Mouse (Mus musculus) spleen, adult 10 weeks (tissue): ENCODE results near the gene Krtap17-1. TPM values are rescaled to one million over a fixed set of nuclear protein-coding genes. Genes with fewer than 3 reads are reported as not detected.

Experiments used
- polyA plus RNA-seq: library from polyadenylated mRNA; stranded (reverse); fragments of 350-450 nt; fragmentation: Illumina TruSeq; extraction: RNeasy Lipid Tissue Mini Kit (QIAGEN cat#74804); gene quantifications from one replicate; pipeline ENCODE4 v1.2.3, GENCODE M21; 2015; ENCODE audit warnings: low replicate concordance; ENCODE audit not compliant: insufficient read depth

The Krtap17-1 gene
- polyA plus RNA-seq, result not detected

DNA sequence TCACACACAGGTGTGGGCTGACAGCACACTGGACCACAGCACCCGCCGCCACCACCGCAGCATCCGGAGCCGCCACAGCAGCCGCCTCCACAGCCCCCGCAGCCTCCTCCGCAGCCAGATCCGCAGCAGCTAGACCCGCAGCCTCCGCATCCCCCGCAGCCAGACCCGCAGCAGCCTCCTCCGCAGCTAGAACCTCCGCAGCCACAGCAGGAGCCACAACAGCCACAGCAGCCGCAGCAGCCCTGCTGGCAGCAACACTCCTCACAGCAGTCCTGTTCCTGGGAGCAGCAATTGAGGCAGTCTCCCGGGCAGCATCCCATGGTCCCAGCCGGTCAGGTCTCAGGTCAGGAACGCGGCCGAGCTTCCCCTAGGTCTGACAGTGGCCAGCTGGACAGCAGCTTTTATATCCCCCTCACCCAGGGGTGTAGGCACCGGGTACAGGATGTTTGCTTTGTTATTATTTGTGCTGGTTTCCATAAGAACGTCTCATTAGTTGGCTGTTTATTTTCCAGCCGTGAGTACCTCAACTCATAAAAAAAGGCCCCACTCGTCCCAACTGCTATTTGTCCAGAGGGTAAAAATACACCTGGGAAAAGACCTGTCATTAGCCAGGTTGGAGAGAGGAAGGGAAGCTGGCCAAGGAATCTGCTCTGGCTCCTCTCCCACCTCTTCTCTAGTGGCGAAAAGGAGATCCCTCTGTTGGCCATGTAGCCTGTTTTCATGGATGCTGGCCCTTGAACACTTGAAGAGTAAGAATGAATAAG, at the start of gene Krtap17-1:
Gene Krtap17-1 (minus strand): TSS at position 375 of the 764 bp plus-strand sequence.

DNA sequence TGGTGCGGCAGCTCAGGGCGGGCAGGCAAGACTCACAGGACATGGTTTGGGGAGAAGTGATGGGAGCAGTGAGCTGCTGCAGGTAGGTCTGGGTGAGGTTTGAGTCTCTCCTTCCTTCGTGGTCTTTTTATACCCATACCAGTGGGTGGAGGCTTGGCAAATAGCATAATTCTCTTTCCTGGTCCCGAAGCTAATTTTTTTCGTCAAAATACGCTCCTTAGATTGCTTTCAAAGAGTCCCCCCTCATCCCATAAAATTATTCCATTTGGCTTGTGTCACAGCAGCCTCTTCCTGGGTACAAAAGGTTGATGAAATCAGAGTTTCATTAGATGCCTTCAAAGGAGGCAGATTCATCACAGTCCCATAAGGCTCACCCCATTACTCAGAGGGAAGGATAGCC, 47.7 kb upstream of the Krtap17-1 start, which contains the start of gene Krt34:
Gene Krt34 (minus strand): TSS at position 101 of the 400 bp plus-strand sequence.

DNA sequence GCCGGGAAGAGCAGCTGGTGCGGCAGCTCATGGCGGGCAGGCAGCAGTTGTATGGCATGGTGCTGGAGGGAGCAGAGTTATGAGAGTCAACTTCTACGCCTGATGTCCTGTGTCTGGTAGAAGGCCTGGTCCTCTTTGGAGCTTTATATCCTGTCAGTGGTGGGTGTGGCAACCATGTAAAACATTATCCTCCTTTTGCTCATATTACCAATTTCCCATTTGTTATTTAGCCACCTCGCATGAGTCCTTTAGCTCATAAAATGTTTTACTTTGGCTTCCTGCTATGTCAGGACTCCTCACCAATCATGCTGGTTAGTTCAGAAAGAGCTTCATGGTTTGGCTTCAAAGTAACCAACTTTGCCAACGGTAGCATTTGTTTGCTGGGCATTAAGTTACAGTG, 36.0 kb upstream of the Krtap17-1 start, which contains the start of gene Krt33b:
Gene Krt33b (minus strand): TSS at position 101 of the 400 bp plus-strand sequence.

DNA sequence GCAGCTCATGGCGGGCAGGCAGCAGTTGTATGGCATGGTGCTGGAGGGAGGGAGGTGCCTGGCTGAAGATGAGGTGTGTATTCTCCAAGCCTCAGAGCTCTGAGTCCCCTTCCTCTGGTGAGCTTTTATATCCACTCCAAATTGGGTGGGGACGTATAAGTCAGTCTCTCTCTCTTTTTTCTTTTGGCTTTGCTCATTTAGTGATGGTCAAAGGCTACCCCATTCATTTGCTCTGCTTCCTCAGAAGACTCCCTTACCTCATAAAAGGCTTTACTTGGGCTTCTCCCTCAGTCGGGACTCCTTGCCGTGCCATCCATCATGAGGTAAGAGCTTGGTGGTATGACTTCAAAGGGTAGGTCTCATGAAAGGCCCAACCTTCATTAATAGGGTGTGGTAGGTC, 22.3 kb upstream of the Krtap17-1 start, which contains the start of gene Krt33a:
Gene Krt33a (minus strand): TSS at position 101 of the 400 bp plus-strand sequence.

DNA sequence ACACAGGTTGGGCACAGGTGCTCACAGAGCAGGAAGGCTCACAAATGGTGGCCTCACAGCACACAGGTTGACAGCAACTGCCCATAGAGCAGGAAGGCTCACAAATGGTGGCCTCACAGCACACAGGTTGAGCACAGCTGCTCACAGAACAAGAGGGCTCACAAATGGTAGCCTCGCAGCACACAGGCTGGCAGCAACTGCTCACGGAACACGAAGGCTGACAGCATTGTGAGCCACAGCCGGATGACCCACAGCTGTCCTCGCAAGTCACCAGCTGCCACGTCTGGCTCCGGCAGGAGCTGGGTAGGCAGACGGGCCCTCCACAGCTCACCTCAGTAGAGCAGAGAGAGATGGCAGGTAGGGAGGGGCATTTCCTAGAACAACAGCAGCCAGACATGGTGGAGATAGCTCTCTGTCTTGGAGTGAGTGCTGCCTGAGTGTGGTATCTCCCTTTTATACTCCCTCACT, 7.6 kb downstream of the Krtap17-1 start, which contains the start of gene Krtap16-1:
Gene Krtap16-1 (minus strand): TSS at position 418 of the 468 bp plus-strand sequence.

DNA sequence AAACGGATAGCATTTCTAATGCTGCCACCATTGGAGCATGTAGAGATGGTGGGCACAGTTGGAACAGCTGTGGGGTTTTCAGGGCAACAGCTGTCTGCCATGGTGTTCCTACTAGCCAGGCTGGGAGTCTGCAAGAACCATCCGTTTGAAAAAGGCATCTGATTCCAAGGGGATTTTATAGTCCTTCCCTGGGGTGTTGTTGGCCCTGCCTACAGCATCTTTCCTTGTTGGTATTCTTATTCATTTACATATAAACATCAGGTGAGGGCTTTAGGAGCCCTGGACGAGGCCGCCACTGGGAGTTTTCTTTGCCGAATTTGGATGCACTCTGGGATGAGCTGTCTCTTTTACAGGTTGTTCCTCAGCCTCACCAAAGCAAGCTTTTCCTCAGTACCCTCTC, 14.8 kb downstream of the Krtap17-1 start, which contains the start of gene Krtap29-1:
Gene Krtap29-1 (minus strand): TSS at position 101 of the 400 bp plus-strand sequence.

DNA sequence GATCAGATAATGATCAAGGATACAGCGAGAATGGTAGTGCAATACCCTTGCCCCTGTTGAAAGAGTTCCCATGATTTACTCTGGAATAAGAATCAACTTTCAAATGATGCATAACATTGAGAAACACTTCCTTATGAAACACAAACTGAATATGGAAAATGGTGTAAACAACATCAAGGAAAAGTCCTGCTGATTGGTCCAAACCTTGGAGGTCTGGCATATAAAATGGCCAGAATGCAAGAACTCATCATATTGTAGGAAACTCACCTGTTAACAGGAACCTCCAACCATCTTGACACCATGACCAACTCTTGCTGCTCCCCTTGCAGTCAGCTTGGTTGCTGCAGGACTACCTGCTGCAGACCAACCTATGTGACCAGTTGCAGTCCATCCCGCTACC, 45.6 kb downstream of the Krtap17-1 start, which contains the start of gene Krtap9-5:
Gene Krtap9-5 (plus strand): TSS at position 301 of the 400 bp plus-strand sequence.

Other genes with a start within 250 kb of the Krtap17-1 start
- gene Gm11595, start 221.1 kb downstream of the Krtap17-1 start, polyA plus RNA-seq, result not detected
- gene Krtap4-8, start 213.3 kb downstream of the Krtap17-1 start, polyA plus RNA-seq, result not detected
- gene Krtap4-9, start 208.8 kb downstream of the Krtap17-1 start, polyA plus RNA-seq, result not detected
- not detected for gene Gm11596, start 200.5 kb downstream of the Krtap17-1 start, polyA plus RNA-seq
- not detected for gene Gm11569, start 195.1 kb downstream of the Krtap17-1 start, polyA plus RNA-seq
- gene Gm11554, start 189.5 kb downstream of the Krtap17-1 start, polyA plus RNA-seq, result not detected
- not detected for gene Krtap4-13, start 184.1 kb downstream of the Krtap17-1 start, polyA plus RNA-seq
- gene Gm11564, start 178.3 kb downstream of the Krtap17-1 start, polyA plus RNA-seq, result not detected
- not detected for gene 2300003K06Rik, start 155.9 kb downstream of the Krtap17-1 start, polyA plus RNA-seq
- not detected for gene Krtap4-16, start 142.4 kb downstream of the Krtap17-1 start, polyA plus RNA-seq
- gene Gm11568, start 136.1 kb downstream of the Krtap17-1 start, polyA plus RNA-seq, result not detected
- gene Gm11559, start 129.5 kb downstream of the Krtap17-1 start, polyA plus RNA-seq, result not detected
- not detected for gene Krtap9-1, start 120.6 kb downstream of the Krtap17-1 start, polyA plus RNA-seq
- gene Gm11567, start 114.8 kb downstream of the Krtap17-1 start, polyA plus RNA-seq, result not detected
- gene Krtap31-1, start 86.1 kb downstream of the Krtap17-1 start, polyA plus RNA-seq, result not detected
- not detected for gene Gm11565, start 79.2 kb downstream of the Krtap17-1 start, polyA plus RNA-seq
- not detected for gene Krtap31-2, start 57.7 kb downstream of the Krtap17-1 start, polyA plus RNA-seq
- gene Krtap9-5, start 45.5 kb downstream of the Krtap17-1 start, polyA plus RNA-seq, result not detected
- gene Krtap29-1, start 14.9 kb downstream of the Krtap17-1 start, polyA plus RNA-seq, result not detected
- not detected for gene Krtap16-1, start 7.4 kb downstream of the Krtap17-1 start, polyA plus RNA-seq
- gene Krt33a, start 22.2 kb upstream of the Krtap17-1 start, polyA plus RNA-seq, result not detected
- not detected for gene Krt33b, start 35.9 kb upstream of the Krtap17-1 start, polyA plus RNA-seq
- not detected for gene Krt34, start 47.6 kb upstream of the Krtap17-1 start, polyA plus RNA-seq
- not detected for gene Krt31, start 56.6 kb upstream of the Krtap17-1 start, polyA plus RNA-seq
- not detected for gene Krt32, start 94.2 kb upstream of the Krtap17-1 start, polyA plus RNA-seq
- not detected for gene Krt35, start 102.2 kb upstream of the Krtap17-1 start, polyA plus RNA-seq
- gene Krt36, start 111.6 kb upstream of the Krtap17-1 start, polyA plus RNA-seq, result not detected
- gene Krt13, start 127.6 kb upstream of the Krtap17-1 start, polyA plus RNA-seq, result not detected
- gene Krt15, start 141.9 kb upstream of the Krtap17-1 start, polyA plus RNA-seq, result not detected
- gene Krt19, start 154.7 kb upstream of the Krtap17-1 start, polyA plus RNA-seq, result 0.37 TPM
- not detected for gene Krt9, start 199.3 kb upstream of the Krtap17-1 start, polyA plus RNA-seq
- not detected for gene Krt14, start 213.6 kb upstream of the Krtap17-1 start, polyA plus RNA-seq